Mouse (Mus musculus): ENCODE measurements around the gene Gpr88. TPM values are rescaled to one million over a fixed set of nuclear protein-coding genes. Genes with fewer than 3 reads are reported as not detected.

Gene Gpr88
- polyA plus RNA-seq (2015; fragmentation: Nextera tagmentation; extraction: Ambion mirVana): 1.2 and 1.6 TPM in 2 replicates

DNA sequence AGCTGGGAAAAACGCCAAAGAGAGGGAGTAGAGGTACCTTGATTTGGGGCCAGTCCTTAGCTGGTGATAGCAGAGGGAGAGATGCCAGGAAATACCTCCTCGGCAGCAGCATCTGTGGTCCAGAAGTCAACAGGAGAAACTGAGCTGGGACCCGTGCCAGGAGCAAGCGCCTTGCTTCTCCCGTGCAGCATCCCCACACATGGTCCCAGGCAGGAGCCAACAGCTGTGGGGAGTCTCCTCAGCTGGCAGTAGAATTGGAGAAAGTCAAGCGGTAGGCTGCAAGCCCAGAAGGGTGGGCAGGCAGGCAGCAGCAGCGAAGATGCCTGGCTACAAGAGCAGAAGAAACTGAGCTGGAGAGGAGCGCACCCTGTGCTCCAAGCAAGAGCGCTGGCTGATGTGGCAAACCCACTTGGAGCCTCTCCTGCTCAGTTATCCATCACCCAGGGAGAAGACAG lies at the start of gene Gpr88:
Gene Gpr88 (minus strand): TSS at position 427 of the 455 bp plus-strand sequence.
- DNase-seq (ENCODE audit: low spot score): peak; percentile 51
- Histone ChIP-seq H3K4me3 (ENCODE audit: low read depth, low read length) (peak within 1 kb of the TSS; percentile 41), H3K4me2 (replicated peaks; ENCODE audit: low read depth, low read length) (peak within 1 kb of the TSS; percentile 83), H3K9ac (replicated peaks; ENCODE audit: low read depth) (no peak within 1 kb of the TSS), H3K27ac (ENCODE audit: low read length) (no peak within 1 kb of the TSS), H3K27me3 (replicated peaks; ENCODE audit: insufficient read depth, low read length) (peaks cover 21% of the 10 kb centered on the region), H3K36me3 (ENCODE audit: insufficient read depth, low read length) (no peaks in the 10 kb centered on the region), H3K9me3 (ENCODE audit: low read length) (no peaks in the 10 kb centered on the region), H3K4me1 (ENCODE audit: insufficient read depth, low read depth, low read length) (peaks cover 12% of the 10 kb centered on the region)
- peak; percentile 65; the same call in 1 of the 2 replicates for ATAC-seq
- TF ChIP-seq EP300 (IDR thresholded peaks at IDR 0.05) (no peak), CTCF (IDR thresholded peaks at IDR 0.05) (no peak)
- WGBS: 2% methylated on average over 9 of the region's 9 CpGs

DNA sequence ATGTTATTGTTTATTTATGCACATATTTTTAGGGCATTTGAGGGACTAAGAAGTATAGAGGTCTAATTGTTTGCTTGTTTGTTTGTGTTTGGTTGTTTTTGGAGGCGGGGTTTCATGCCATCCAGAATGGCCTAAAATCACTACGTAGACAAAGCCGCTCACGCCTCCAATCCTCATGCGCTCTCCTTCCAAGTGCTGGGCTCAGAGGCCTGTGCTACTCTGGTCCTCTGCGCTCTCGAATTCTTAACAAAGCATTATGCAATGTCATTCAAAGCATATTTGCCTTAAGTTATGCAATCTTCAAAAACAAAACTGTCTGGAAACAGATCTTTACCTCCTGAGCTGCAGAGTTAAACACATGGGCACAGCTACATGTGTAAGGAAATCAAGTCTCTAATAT lies 49.3 kb upstream of the Gpr88 start:
- Histone ChIP-seq H3K4me1 (ENCODE audit: insufficient read depth, low read depth, low read length) (0 out of 2 replicates have a peak, but pooled peaks cover 4% of the 10 kb centered on the region), H3K27ac (ENCODE audit: low read length) (peak overlapping the region; percentile 3; the same call in 1 of the 2 replicates), H3K4me3 (ENCODE audit: low read depth, low read length) (no peak overlapping the region), H3K9me3 (ENCODE audit: low read length) (no peaks in the 10 kb centered on the region), H3K9ac (replicated peaks; ENCODE audit: low read depth) (no peak overlapping the region), H3K4me2 (replicated peaks; ENCODE audit: low read depth, low read length) (no peak overlapping the region), H3K36me3 (ENCODE audit: insufficient read depth, low read length) (no peaks in the 10 kb centered on the region), H3K27me3 (replicated peaks; ENCODE audit: insufficient read depth, low read length) (no peaks in the 10 kb centered on the region)
- DNase-seq (ENCODE audit: low spot score) (peak; percentile 80), ATAC-seq (peak; percentile 54)
- TF ChIP-seq EP300 (IDR thresholded peaks at IDR 0.05) (no peak), CTCF (IDR thresholded peaks at IDR 0.05) (no peak)
- 66% methylated on average over 7 of the region's 7 CpGs for WGBS

DNA sequence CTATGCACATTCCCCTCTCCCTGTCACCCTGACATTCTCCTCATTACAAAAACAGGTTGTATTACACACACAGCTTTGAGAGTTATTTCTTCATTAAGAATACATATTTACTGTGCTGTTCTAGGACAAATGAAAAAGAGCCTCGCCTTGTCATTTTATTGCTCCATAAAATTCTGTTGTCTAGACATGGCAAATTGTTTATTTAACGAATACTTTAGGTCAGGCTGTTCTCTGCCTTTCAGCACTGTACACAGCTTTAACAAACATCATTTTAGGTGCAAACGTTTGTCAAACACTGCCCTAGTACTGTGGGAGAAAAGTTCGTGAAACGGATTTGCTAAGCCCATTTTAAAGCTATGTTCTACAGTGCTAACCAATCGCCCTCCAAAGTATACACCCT lies 48.5 kb upstream of the Gpr88 start:
- TF ChIP-seq EP300 (IDR thresholded peaks at IDR 0.05) (peak; percentile 36; the same call in 1 of the 2 replicates), CTCF (IDR thresholded peaks at IDR 0.05) (no peak)
- DNase-seq (ENCODE audit: low spot score): peak; percentile 77
- ATAC-seq: peak; percentile 48

DNA sequence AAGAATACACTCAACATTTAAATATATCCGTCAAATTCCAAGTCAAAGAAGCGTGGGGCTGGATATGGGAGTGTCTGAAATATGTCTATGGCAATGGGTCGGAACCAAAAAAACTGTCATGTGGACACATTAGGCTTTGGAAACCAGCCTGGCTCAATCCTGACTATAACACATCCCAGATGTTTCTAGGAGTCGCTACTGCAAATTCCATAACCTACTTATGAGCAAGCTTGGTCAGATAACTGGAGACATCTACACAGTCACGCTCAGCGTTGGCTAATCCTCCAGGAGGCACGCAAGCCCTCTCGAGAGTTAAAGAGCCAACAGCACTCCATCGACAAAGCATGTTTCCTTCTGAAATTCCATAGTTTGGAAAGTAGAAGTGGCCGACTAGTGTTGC lies 45.4 kb upstream of the Gpr88 start:
- Histone ChIP-seq H3K4me2 (replicated peaks; ENCODE audit: low read depth, low read length) (no peak overlapping the region), H3K4me3 (ENCODE audit: low read depth, low read length) (no peak overlapping the region), H3K27me3 (replicated peaks; ENCODE audit: insufficient read depth, low read length) (no peaks in the 10 kb centered on the region), H3K36me3 (ENCODE audit: insufficient read depth, low read length) (no peaks in the 10 kb centered on the region), H3K9ac (replicated peaks; ENCODE audit: low read depth) (no peak overlapping the region), H3K4me1 (ENCODE audit: insufficient read depth, low read depth, low read length) (0 out of 2 replicates have a peak, but pooled peaks cover 4% of the 10 kb centered on the region), H3K27ac (ENCODE audit: low read length) (no peak overlapping the region), H3K9me3 (ENCODE audit: low read length) (no peaks in the 10 kb centered on the region)
- TF ChIP-seq CTCF (IDR thresholded peaks at IDR 0.05): no peak; the same call in 1 of the 2 replicates
- peak; percentile 71 for TF ChIP-seq EP300 (IDR thresholded peaks at IDR 0.05)
- ATAC-seq (peak; percentile 82), DNase-seq (ENCODE audit: low spot score) (peak; percentile 87)
- WGBS: 60% methylated on average over 10 of the region's 10 CpGs

More for the DNA sequence above, 48.5 kb upstream of the Gpr88 start:
- Histone ChIP-seq H3K4me3 (ENCODE audit: low read depth, low read length) (no peak overlapping the region), H3K27ac (ENCODE audit: low read length) (0 out of 2 replicates have a peak overlapping the region, but pooled peaks have one; percentile 3), H3K9me3 (ENCODE audit: low read length) (no peaks in the 10 kb centered on the region), H3K4me1 (ENCODE audit: insufficient read depth, low read depth, low read length) (0 out of 2 replicates have a peak, but pooled peaks cover 4% of the 10 kb centered on the region), H3K4me2 (replicated peaks; ENCODE audit: low read depth, low read length) (no peak overlapping the region), H3K27me3 (replicated peaks; ENCODE audit: insufficient read depth, low read length) (no peaks in the 10 kb centered on the region), H3K9ac (replicated peaks; ENCODE audit: low read depth) (no peak overlapping the region), H3K36me3 (ENCODE audit: insufficient read depth, low read length) (no peaks in the 10 kb centered on the region)
- 55% methylated on average over 6 of the region's 6 CpGs for WGBS

DNA sequence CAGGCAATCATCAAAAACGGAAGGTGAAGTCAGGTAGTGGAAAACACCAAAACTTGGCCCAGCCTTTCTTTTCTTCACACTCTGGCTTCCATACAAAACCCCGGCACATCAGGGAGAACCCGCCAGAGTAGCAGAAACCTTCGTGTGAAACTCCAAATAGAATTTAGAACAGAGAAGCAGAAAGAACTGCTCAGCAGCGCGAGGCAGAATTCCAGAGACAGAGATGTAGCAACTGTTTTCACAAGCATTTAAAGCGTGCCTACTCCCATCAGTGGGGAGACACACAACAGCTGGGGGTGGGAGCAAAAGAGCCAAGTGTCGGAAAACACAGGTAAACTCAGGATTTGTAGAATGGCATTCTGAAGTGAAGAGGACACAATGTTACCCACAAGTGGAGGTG lies 44.7 kb upstream of the Gpr88 start:
- TF ChIP-seq EP300 (IDR thresholded peaks at IDR 0.05) (no peak), CTCF (IDR thresholded peaks at IDR 0.05) (no peak)
- 65% methylated on average over 8 of the region's 8 CpGs for WGBS
- Histone ChIP-seq H3K27me3 (replicated peaks; ENCODE audit: insufficient read depth, low read length) (no peaks in the 10 kb centered on the region), H3K4me3 (ENCODE audit: low read depth, low read length) (no peak overlapping the region), H3K9ac (replicated peaks; ENCODE audit: low read depth) (no peak overlapping the region), H3K4me1 (ENCODE audit: insufficient read depth, low read depth, low read length) (0 out of 2 replicates have a peak, but pooled peaks cover 4% of the 10 kb centered on the region), H3K4me2 (replicated peaks; ENCODE audit: low read depth, low read length) (no peak overlapping the region), H3K9me3 (ENCODE audit: low read length) (no peaks in the 10 kb centered on the region), H3K27ac (ENCODE audit: low read length) (no peak overlapping the region; the same call in 1 of the 2 replicates), H3K36me3 (ENCODE audit: insufficient read depth, low read length) (no peaks in the 10 kb centered on the region)
- ATAC-seq (peak; percentile 35; the same call in 1 of the 2 replicates), DNase-seq (ENCODE audit: low spot score) (peak; percentile 83)

DNA sequence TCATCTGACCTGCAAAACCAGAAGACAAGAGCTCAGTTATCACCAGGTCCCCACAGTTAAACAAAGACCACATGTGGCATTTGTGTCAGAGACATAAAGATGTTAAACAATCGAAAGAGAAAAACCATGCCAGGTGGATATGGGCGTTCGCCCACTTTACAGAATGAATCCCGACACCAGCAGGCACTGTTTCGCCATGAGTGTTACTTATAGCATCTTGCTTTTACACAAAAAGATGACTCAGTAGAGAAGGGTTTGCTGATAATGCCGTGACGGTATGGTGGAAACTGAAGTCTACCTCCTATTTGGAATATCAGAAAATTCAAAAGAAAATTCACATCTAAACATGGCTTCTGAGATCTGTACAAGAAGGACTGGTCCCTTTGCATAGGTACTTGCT lies 43.9 kb upstream of the Gpr88 start:
- DNase-seq (ENCODE audit: low spot score) (no peak), ATAC-seq (no peak)
- no peak overlapping the region for H3K27ac ChIP-seq (ENCODE audit: low read length)
- WGBS: 93% methylated on average over 7 of the region's 7 CpGs
- no peaks in the 10 kb centered on the region for H3K9me3 ChIP-seq (ENCODE audit: low read length)
- H3K4me2 ChIP-seq (replicated peaks; ENCODE audit: low read depth, low read length): no peak overlapping the region
- 0 out of 2 replicates have a peak, but pooled peaks cover 4% of the 10 kb centered on the region for H3K4me1 ChIP-seq (ENCODE audit: insufficient read depth, low read depth, low read length)
- no peak overlapping the region for H3K4me3 ChIP-seq (ENCODE audit: low read depth, low read length)
- no peak overlapping the region for H3K9ac ChIP-seq (replicated peaks; ENCODE audit: low read depth)
- TF ChIP-seq EP300 (IDR thresholded peaks at IDR 0.05) (no peak), CTCF (IDR thresholded peaks at IDR 0.05) (no peak)
- no peaks in the 10 kb centered on the region for H3K36me3 ChIP-seq (ENCODE audit: insufficient read depth, low read length)
- H3K27me3 ChIP-seq (replicated peaks; ENCODE audit: insufficient read depth, low read length): no peaks in the 10 kb centered on the region
